Mouse (Mus musculus) CH12.LX (cell line): ENCODE measurements at regions not wholly inside any gene's neighbourhood (a gene's known extent, or its start where the extent isn't known, plus 50 kb on each side); places are given as distances from the start of the nearest gene placed in this dataset.

Source experiments
- E2F4 ChIP-seq: IDR thresholded peaks from 2 replicates; pipeline ENCODE4 v1.6.1; 2011; ENCODE audit warnings: low read depth, low read length, improper control_type of control experiment; ENCODE audit not compliant: insufficient replicate concordance
- NELFE ChIP-seq: IDR thresholded peaks from 2 replicates; pipeline ENCODE4 v1.6.1; 2011; ENCODE audit warnings: low read depth, low read length, improper control_type of control experiment
- POLR2A ChIP-seq: IDR thresholded peaks from 2 replicates; pipeline ENCODE4 v1.6.1; 2011; ENCODE audit warnings: low read depth, mild to moderate bottlenecking, improper control_type of control experiment, low read length
- SMC3 ChIP-seq: IDR thresholded peaks from 2 replicates; pipeline ENCODE4 v1.6.1; 2011; ENCODE audit warnings: low read depth, low read length, improper control_type of control experiment

DNA sequence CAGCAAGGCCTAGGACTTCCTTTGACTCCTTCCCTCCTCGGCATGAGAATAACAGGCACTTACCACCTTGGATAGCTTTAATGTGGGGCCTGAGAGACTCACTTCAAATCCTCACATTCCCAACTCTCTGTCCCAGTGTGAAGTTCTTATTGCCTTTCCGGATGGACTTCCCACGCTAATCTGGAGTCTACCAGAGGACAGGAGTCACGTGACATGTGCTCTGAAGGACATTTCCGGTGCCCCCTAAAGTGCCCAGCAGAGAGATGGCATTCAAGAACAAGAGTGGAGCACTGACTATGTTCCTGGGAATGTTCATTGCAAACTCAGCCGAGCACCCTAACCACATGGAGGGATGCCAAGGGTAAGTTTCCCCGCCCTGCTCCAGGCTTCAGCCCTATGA is 257.0 kb upstream of the Msx2 start:
- TF ChIP-seq E2F4 = no peak
- TF ChIP-seq SMC3 = no peak
- no peak for TF ChIP-seq POLR2A
- no peak for TF ChIP-seq NELFE
